Mouse (Mus musculus): ENCODE measurements around the gene Rom1. TPM values are rescaled to one million over a fixed set of nuclear protein-coding genes. Genes with fewer than 3 reads are reported as not detected.

Rom1 gene
- polyA plus RNA-seq, 1 experiment from 2014 or later = 1.7 TPM

Small RNAs within 50 kb of the gene (microRNA-seq; reads per million reads assigned to microRNA genes)
- gene Mir5136 (ENCODE audit: insufficient number of aligned reads) = not detected

Other genes with a start within 250 kb of the Rom1 start
- gene Slc3a2, start 206.0 kb downstream of the Rom1 start, polyA plus RNA-seq (2014; fragmentation: Nextera tagmentation; extraction: Ambion mirVana) = 132 and 143 TPM in 2 replicates
- 79.5 and 89.2 TPM in 2 replicates for gene Wdr74, start 193.5 kb downstream of the Rom1 start, polyA plus RNA-seq (2014; fragmentation: Nextera tagmentation; extraction: Ambion mirVana)
- 2.3 and 3.1 TPM in 2 replicates for gene 1700092M07Rik, start 188.6 kb downstream of the Rom1 start, polyA plus RNA-seq (2014; fragmentation: Nextera tagmentation; extraction: Ambion mirVana)
- gene Stx5a, start 187.9 kb downstream of the Rom1 start, polyA plus RNA-seq (2014; fragmentation: Nextera tagmentation; extraction: Ambion mirVana) = 88.4 and 93.8 TPM in 2 replicates
- gene Nxf1, start 172.3 kb downstream of the Rom1 start, polyA plus RNA-seq (2014; fragmentation: Nextera tagmentation; extraction: Ambion mirVana) = 238 and 247 TPM in 2 replicates
- 181 and 182 TPM in 2 replicates for gene Tmem223, start 158.4 kb downstream of the Rom1 start, polyA plus RNA-seq (2014; fragmentation: Nextera tagmentation; extraction: Ambion mirVana)
- 38.9 and 49.8 TPM in 2 replicates for gene Tmem179b, start 154.9 kb downstream of the Rom1 start, polyA plus RNA-seq (2014; fragmentation: Nextera tagmentation; extraction: Ambion mirVana)
- 30.9 and 36.7 TPM in 2 replicates for gene Taf6l, start 142.9 kb downstream of the Rom1 start, polyA plus RNA-seq (2014; fragmentation: Nextera tagmentation; extraction: Ambion mirVana)
- gene Polr2g, start 130.8 kb downstream of the Rom1 start, polyA plus RNA-seq (2014; fragmentation: Nextera tagmentation; extraction: Ambion mirVana) = 151 and 156 TPM in 2 replicates
- 5.4 and 5.9 TPM in 2 replicates for gene Zbtb3, start 126.8 kb downstream of the Rom1 start, polyA plus RNA-seq (2014; fragmentation: Nextera tagmentation; extraction: Ambion mirVana)
- 75.7 and 80.8 TPM in 2 replicates for gene Ttc9c, start 110.0 kb downstream of the Rom1 start, polyA plus RNA-seq (2014; fragmentation: Nextera tagmentation; extraction: Ambion mirVana)
- 6.7 and 7.8 TPM in 2 replicates for gene Hnrnpul2, start 109.3 kb downstream of the Rom1 start, polyA plus RNA-seq (2014; fragmentation: Nextera tagmentation; extraction: Ambion mirVana)
- not detected in 2 replicates for gene AC129217.1, start 99.6 kb downstream of the Rom1 start, polyA plus RNA-seq (2014; fragmentation: Nextera tagmentation; extraction: Ambion mirVana)
- 55.0 and 56.3 TPM in 2 replicates for gene Bscl2, start 91.9 kb downstream of the Rom1 start, polyA plus RNA-seq (2014; fragmentation: Nextera tagmentation; extraction: Ambion mirVana)
- 83.4 and 92.6 TPM in 2 replicates for gene Gng3, start 90.2 kb downstream of the Rom1 start, polyA plus RNA-seq (2014; fragmentation: Nextera tagmentation; extraction: Ambion mirVana)
- gene Lrrn4cl, start 78.6 kb downstream of the Rom1 start, polyA plus RNA-seq (2014; fragmentation: Nextera tagmentation; extraction: Ambion mirVana) = 0.13 and 0.35 TPM in 2 replicates
- gene Ubxn1, start 57.9 kb downstream of the Rom1 start, polyA plus RNA-seq (2014; fragmentation: Nextera tagmentation; extraction: Ambion mirVana) = 178 and 181 TPM in 2 replicates
- 50.1 and 52.9 TPM in 2 replicates for gene Uqcc3, start 48.4 kb downstream of the Rom1 start, polyA plus RNA-seq (2014; fragmentation: Nextera tagmentation; extraction: Ambion mirVana)
- 110 and 112 TPM in 2 replicates for gene Lbhd1, start 45.6 kb downstream of the Rom1 start, polyA plus RNA-seq (2014; fragmentation: Nextera tagmentation; extraction: Ambion mirVana)
- not detected in 2 replicates for gene Gm49403, start 45.4 kb downstream of the Rom1 start, polyA plus RNA-seq (2014; fragmentation: Nextera tagmentation; extraction: Ambion mirVana)
- 124 and 131 TPM in 2 replicates for gene 1810009A15Rik, start 40.5 kb downstream of the Rom1 start, polyA plus RNA-seq (2014; fragmentation: Nextera tagmentation; extraction: Ambion mirVana)
- not detected in 2 replicates for gene Gm49416, start 40.4 kb downstream of the Rom1 start, polyA plus RNA-seq (2014; fragmentation: Nextera tagmentation; extraction: Ambion mirVana)
- gene Ints5, start 36.4 kb downstream of the Rom1 start, polyA plus RNA-seq (2014; fragmentation: Nextera tagmentation; extraction: Ambion mirVana) = 47.7 and 50.9 TPM in 2 replicates
- 119 and 120 TPM in 2 replicates for gene Ganab, start 31.3 kb downstream of the Rom1 start, polyA plus RNA-seq (2014; fragmentation: Nextera tagmentation; extraction: Ambion mirVana)
- 55.0 and 57.2 TPM in 2 replicates for gene B3gat3, start 9.0 kb downstream of the Rom1 start, polyA plus RNA-seq (2014; fragmentation: Nextera tagmentation; extraction: Ambion mirVana)
- 11.2 and 12.2 TPM in 2 replicates for gene Eml3, start 196 bp upstream of the Rom1 start, polyA plus RNA-seq (2014; fragmentation: Nextera tagmentation; extraction: Ambion mirVana)
- gene Mta2, start 12.5 kb upstream of the Rom1 start, polyA plus RNA-seq (2014; fragmentation: Nextera tagmentation; extraction: Ambion mirVana) = 62.6 and 63.2 TPM in 2 replicates
- gene Tut1, start 24.5 kb upstream of the Rom1 start, polyA plus RNA-seq (2014; fragmentation: Nextera tagmentation; extraction: Ambion mirVana) = 34.4 and 35.5 TPM in 2 replicates
- gene Eef1g, start 37.7 kb upstream of the Rom1 start, polyA plus RNA-seq (2014; fragmentation: Nextera tagmentation; extraction: Ambion mirVana) = 467 and 472 TPM in 2 replicates
- 7.1 and 7.3 TPM in 2 replicates for gene Ahnak, start 59.9 kb upstream of the Rom1 start, polyA plus RNA-seq (2014; fragmentation: Nextera tagmentation; extraction: Ambion mirVana)
- not detected in 2 replicates for gene Scgb1a1, start 158.6 kb upstream of the Rom1 start, polyA plus RNA-seq (2014; fragmentation: Nextera tagmentation; extraction: Ambion mirVana)
- 22.7 and 25.3 TPM in 2 replicates for gene Asrgl1, start 206.3 kb upstream of the Rom1 start, polyA plus RNA-seq (2014; fragmentation: Nextera tagmentation; extraction: Ambion mirVana)

Measured in forebrain, embryonic 11.5 days (tissue).